Mouse (Mus musculus) heart, adult 2 months (tissue): ENCODE measurements around the gene 4930404H24Rik.

Source experiments
- CTCF ChIP-seq: fragments of 200-600 bp; IDR thresholded peaks from 2 replicates; pipeline ENCODE4 v1.8.1; 2022; ENCODE audit warnings: antibody characterized with exemption, mild to moderate bottlenecking, moderate library complexity
- POLR2A ChIP-seq: fragments of 200-500 bp; IDR thresholded peaks from 2 replicates; pipeline ENCODE4 v1.6.1; 2011; ENCODE audit warnings: mild to moderate bottlenecking, low read depth, low read length, control low read depth; ENCODE audit not compliant: insufficient read depth

GRCm38 (mm10) chr2:153448519-153448918 lies 44.1 kb upstream of the 4930404H24Rik start:
- no peak for TF ChIP-seq CTCF
- no peak for TF ChIP-seq POLR2A
